Mouse (Mus musculus): Measurements from ENCODE around the gene Gsta2. TPM values are rescaled to one million over a fixed set of nuclear protein-coding genes. Genes with fewer than 3 reads are reported as not detected.
A peak's percentile ranks its signal among the peaks of the same experiment; 100 is the strongest.

Gsta2 gene
- polyA plus RNA-seq, 1 experiment from 2014 or later: 69.4 TPM

GRCm38 (mm10) chr9:78394602-78395001 is 39.0 kb upstream of the Gsta2 start:
- ATAC-seq (ENCODE audit: low FRiP score, low TSS enrichment): no peak
- H3K9ac ChIP-seq (ENCODE audit: low read length): no peak overlapping the region
- no peak overlapping the region for H3K27ac ChIP-seq (replicated peaks)
- 0 out of 2 replicates have a peak, but pooled peaks cover 2% of the 10 kb centered on the region for H3K4me1 ChIP-seq (replicated peaks; ENCODE audit: control insufficient read depth, insufficient read depth)
- H3K9me3 ChIP-seq (ENCODE audit: control insufficient read depth, low read length): no peaks in the 10 kb centered on the region
- TF ChIP-seq CTCF (IDR thresholded peaks at IDR 0.05; ENCODE audit: low read depth) (no peak), EP300 (optimal IDR thresholded peaks at IDR 0.05) (no peak)
- WGBS: 65% methylated on average over 7 of the region's 7 CpGs
- no peak overlapping the region for H3K4me3 ChIP-seq (ENCODE audit: low read depth, low read length)
- no peaks in the 10 kb centered on the region for H3K36me3 ChIP-seq (ENCODE audit: control insufficient read depth, insufficient read depth, low read length)
- H3K27me3 ChIP-seq (ENCODE audit: control insufficient read depth, insufficient read depth, low read length): no peaks in the 10 kb centered on the region
- no peak for DNase-seq (ENCODE audit: low spot score)
- H3K4me2 ChIP-seq (replicated peaks; ENCODE audit: low read depth): no peak overlapping the region

- Histone ChIP-seq H3K27me3 (ENCODE audit: control insufficient read depth, insufficient read depth, low read length) (no peaks in the 10 kb centered on the region), H3K4me2 (replicated peaks; ENCODE audit: low read depth) (no peak overlapping the region), H3K27ac (replicated peaks) (no peak overlapping the region), H3K9ac (ENCODE audit: low read length) (no peak overlapping the region), H3K4me3 (ENCODE audit: low read depth, low read length) (no peak overlapping the region), H3K4me1 (replicated peaks; ENCODE audit: control insufficient read depth, insufficient read depth) (0 out of 2 replicates have a peak, but pooled peaks cover 2% of the 10 kb centered on the region), H3K9me3 (ENCODE audit: control insufficient read depth, low read length) (no peaks in the 10 kb centered on the region), H3K36me3 (ENCODE audit: control insufficient read depth, insufficient read depth, low read length) (no peaks in the 10 kb centered on the region)
- TF ChIP-seq CTCF (IDR thresholded peaks at IDR 0.05; ENCODE audit: low read depth): no peak
- TF ChIP-seq EP300 (optimal IDR thresholded peaks at IDR 0.05): no peak
- ATAC-seq (ENCODE audit: low FRiP score, low TSS enrichment): no peak
- no peak for DNase-seq (ENCODE audit: low spot score)
- 81% methylated on average over 10 of the region's 10 CpGs for WGBS
Measured at GRCm38 (mm10) chr9:78393741-78394140, 38.2 kb upstream of the Gsta2 start.

- no peak overlapping the region for H3K4me2 ChIP-seq (replicated peaks; ENCODE audit: low read depth)
- H3K9me3 ChIP-seq (ENCODE audit: control insufficient read depth, low read length): no peaks in the 10 kb centered on the region
- no peaks in the 10 kb centered on the region for H3K36me3 ChIP-seq (ENCODE audit: control insufficient read depth, insufficient read depth, low read length)
- DNase-seq (ENCODE audit: low spot score): no peak
- H3K27me3 ChIP-seq (ENCODE audit: control insufficient read depth, insufficient read depth, low read length): no peaks in the 10 kb centered on the region
- WGBS: 34% methylated on average over 5 of the region's 5 CpGs
- no peak overlapping the region for H3K4me3 ChIP-seq (ENCODE audit: low read depth, low read length)
- H3K4me1 ChIP-seq (replicated peaks; ENCODE audit: control insufficient read depth, insufficient read depth): no peaks in the 10 kb centered on the region
- TF ChIP-seq CTCF (IDR thresholded peaks at IDR 0.05; ENCODE audit: low read depth) (no peak), EP300 (optimal IDR thresholded peaks at IDR 0.05) (no peak)
- H3K27ac ChIP-seq (replicated peaks): no peak overlapping the region
- H3K9ac ChIP-seq (ENCODE audit: low read length): no peak overlapping the region
- ATAC-seq (ENCODE audit: low FRiP score, low TSS enrichment): 0 out of 2 replicates have a peak, but pooled peaks have one; percentile 42
Measured at GRCm38 (mm10) chr9:78389981-78390380, 34.4 kb upstream of the Gsta2 start.

GRCm38 (mm10) chr9:78386947-78387346 is 31.4 kb upstream of the Gsta2 start:
- TF ChIP-seq CTCF (IDR thresholded peaks at IDR 0.05; ENCODE audit: low read depth) (no peak), EP300 (optimal IDR thresholded peaks at IDR 0.05) (no peak)
- H3K27me3 ChIP-seq (ENCODE audit: control insufficient read depth, insufficient read depth, low read length): no peaks in the 10 kb centered on the region
- H3K4me1 ChIP-seq (replicated peaks; ENCODE audit: control insufficient read depth, insufficient read depth): no peaks in the 10 kb centered on the region
- no peak overlapping the region for H3K4me3 ChIP-seq (ENCODE audit: low read depth, low read length)
- no peak overlapping the region for H3K27ac ChIP-seq (replicated peaks)
- no peak for ATAC-seq (ENCODE audit: low FRiP score, low TSS enrichment)
- H3K9me3 ChIP-seq (ENCODE audit: control insufficient read depth, low read length): no peaks in the 10 kb centered on the region
- H3K36me3 ChIP-seq (ENCODE audit: control insufficient read depth, insufficient read depth, low read length): no peaks in the 10 kb centered on the region
- H3K9ac ChIP-seq (ENCODE audit: low read length): no peak overlapping the region
- no peak for DNase-seq (ENCODE audit: low spot score)
- H3K4me2 ChIP-seq (replicated peaks; ENCODE audit: low read depth): no peak overlapping the region
- WGBS: 85% methylated on average over 7 of the region's 7 CpGs

GRCm38 (mm10) chr9:78385893-78386292 is 30.3 kb upstream of the Gsta2 start:
- no peaks in the 10 kb centered on the region for H3K36me3 ChIP-seq (ENCODE audit: control insufficient read depth, insufficient read depth, low read length)
- DNase-seq (ENCODE audit: low spot score) (peak; percentile 23), ATAC-seq (ENCODE audit: low FRiP score, low TSS enrichment) (no peak)

GRCm38 (mm10) chr9:78378113-78378785 is 22.7 kb upstream of the Gsta2 start, which contains the start of gene Ooep:
Gene Ooep (minus strand): TSS chr9:78378725.
- Histone ChIP-seq H3K4me3 (ENCODE audit: low read depth, low read length) (peak within 1 kb of the TSS; percentile 24; the same call in 1 of the 2 replicates), H3K9ac (ENCODE audit: low read length) (0 out of 2 replicates have a peak within 1 kb of the TSS, but pooled peaks have one; percentile 14), H3K27me3 (ENCODE audit: control insufficient read depth, insufficient read depth, low read length) (no peaks in the 10 kb centered on the region), H3K4me2 (replicated peaks; ENCODE audit: low read depth) (peak within 1 kb of the TSS; percentile 50), H3K36me3 (ENCODE audit: control insufficient read depth, insufficient read depth, low read length) (no peaks in the 10 kb centered on the region), H3K9me3 (ENCODE audit: control insufficient read depth, low read length) (no peaks in the 10 kb centered on the region), H3K4me1 (replicated peaks; ENCODE audit: control insufficient read depth, insufficient read depth) (no peaks in the 10 kb centered on the region; the same call in 1 of the 2 replicates), H3K27ac (replicated peaks) (no peak within 1 kb of the TSS; the same call in 1 of the 2 replicates)
- ATAC-seq (ENCODE audit: low FRiP score, low TSS enrichment) (peak; percentile 47; the same call in 1 of the 2 replicates), DNase-seq (ENCODE audit: low spot score) (peak; percentile 61)
- 6% methylated on average over 20 of the region's 23 CpGs for WGBS
- TF ChIP-seq EP300 (optimal IDR thresholded peaks at IDR 0.05) (no peak), CTCF (IDR thresholded peaks at IDR 0.05; ENCODE audit: low read depth) (peak; percentile 23; the same call in 1 of the 2 replicates)

More at GRCm38 (mm10) chr9:78385893-78386292, 30.3 kb upstream of the Gsta2 start:
- Histone ChIP-seq H3K27ac (replicated peaks) (no peak overlapping the region), H3K27me3 (ENCODE audit: control insufficient read depth, insufficient read depth, low read length) (no peaks in the 10 kb centered on the region), H3K4me1 (replicated peaks; ENCODE audit: control insufficient read depth, insufficient read depth) (no peaks in the 10 kb centered on the region), H3K9ac (ENCODE audit: low read length) (no peak overlapping the region), H3K9me3 (ENCODE audit: control insufficient read depth, low read length) (no peaks in the 10 kb centered on the region), H3K4me2 (replicated peaks; ENCODE audit: low read depth) (no peak overlapping the region), H3K4me3 (ENCODE audit: low read depth, low read length) (no peak overlapping the region)
- 49% methylated on average over 3 of the region's 3 CpGs for WGBS
- TF ChIP-seq CTCF (IDR thresholded peaks at IDR 0.05; ENCODE audit: low read depth) (peak; percentile 77), EP300 (optimal IDR thresholded peaks at IDR 0.05) (no peak)
